Mouse (Mus musculus) yolk sac, embryonic 10.5 days (tissue): ENCODE measurements around the gene Btbd19.

Experiments
- DNase-seq: peaks from one replicate; pipeline ENCODE4 v3.0.0-alpha.2; 2017; ENCODE audit warnings: low spot score

Gene Btbd19

GRCm38 (mm10) chr4:117110985-117111384, 14.5 kb downstream of the Btbd19 start:
- no peak for DNase-seq

GRCm38 (mm10) chr4:117110249-117110648, 15.3 kb downstream of the Btbd19 start:
- no peak for DNase-seq

- no peak for DNase-seq
Measured at GRCm38 (mm10) chr4:117109330-117109729, 16.2 kb downstream of the Btbd19 start.

GRCm38 (mm10) chr4:117108524-117108849, 17.0 kb downstream of the Btbd19 start:
- no peak for DNase-seq

- DNase-seq: no peak
Measured at GRCm38 (mm10) chr4:117107813-117108523, 17.6 kb downstream of the Btbd19 start.

- no peak for DNase-seq
Measured at GRCm38 (mm10) chr4:117105127-117105526, 20.4 kb downstream of the Btbd19 start.

- no peak for DNase-seq
Measured at GRCm38 (mm10) chr4:117104672-117105071, 20.9 kb downstream of the Btbd19 start.

GRCm38 (mm10) chr4:117101218-117101617, 24.3 kb downstream of the Btbd19 start:
- peak; percentile 43 for DNase-seq

GRCm38 (mm10) chr4:117100036-117100435, 25.5 kb downstream of the Btbd19 start:
- DNase-seq: no peak

GRCm38 (mm10) chr4:117098764-117099036, 26.8 kb downstream of the Btbd19 start:
- no peak for DNase-seq

GRCm38 (mm10) chr4:117097969-117098763, 27.4 kb downstream of the Btbd19 start:
- no peak for DNase-seq

- DNase-seq: no peak
Measured at GRCm38 (mm10) chr4:117096666-117097065, 28.9 kb downstream of the Btbd19 start.

GRCm38 (mm10) chr4:117095551-117096452, 29.7 kb downstream of the Btbd19 start, which contains the start of gene Ptch2:
Gene Ptch2 (plus strand): TSS chr4:117096075.
- peak; percentile 82 for DNase-seq

GRCm38 (mm10) chr4:117094626-117095361, 30.7 kb downstream of the Btbd19 start:
- DNase-seq: no peak

GRCm38 (mm10) chr4:117090586-117090985, 34.9 kb downstream of the Btbd19 start:
- no peak for DNase-seq

GRCm38 (mm10) chr4:117087948-117088640, 37.4 kb downstream of the Btbd19 start:
- no peak for DNase-seq

- DNase-seq: no peak
Measured at GRCm38 (mm10) chr4:117071183-117071582, 54.3 kb downstream of the Btbd19 start.

- DNase-seq: no peak
Measured at GRCm38 (mm10) chr4:117070624-117071023, 54.9 kb downstream of the Btbd19 start.

- no peak for DNase-seq
Measured at GRCm38 (mm10) chr4:117069647-117070046, 55.9 kb downstream of the Btbd19 start.
